ENCODE assay signal across 8 mouse cellular contexts in genomic region chr3:127853431-127854206, GRCm38 (mm10). TPM values are rescaled to one million over a fixed set of nuclear protein-coding genes. Genes with fewer than 3 reads are reported as not detected.
DNase-seq lines count a peak whose midpoint lies in the region; ATAC-seq and TF ChIP-seq lines count a peak whose summit lies in the region.

No protein-coding gene starts in this region.

- no peaks in the 10 kb centered on the region for H3K36me3 ChIP-seq in heart, embryonic 11.5 days (ENCODE audit: control insufficient read depth, insufficient read depth, low read length)
- H3K36me3 ChIP-seq in kidney, embryonic 15.5 days: no peaks in the 10 kb centered on the region
- H3K36me3 ChIP-seq in liver, adult 2 months (ENCODE audit: control insufficient read depth, insufficient read depth, low read length): no peaks in the 10 kb centered on the region
- no peaks in the 10 kb centered on the region for H3K36me3 ChIP-seq in myocyte (ENCODE audit: control insufficient read depth, insufficient read depth)

- peak; percentile 85 for TF ChIP-seq CTCF in brain, embryonic 14.5 days (IDR thresholded peaks at IDR 0.05; ENCODE audit: borderline replicate concordance, extremely low read depth, insufficient read depth, insufficient read length)
- TF ChIP-seq CTCF in liver, adult 2 months (IDR thresholded peaks at IDR 0.05; ENCODE audit: low read depth, low read length): peak; percentile 78

- peak; percentile 85 for DNase-seq in CD4-positive, CD25-positive, alpha-beta regulatory T cell, adult 2 months (ENCODE audit: low read depth, low spot score)
- peak; percentile 95 for DNase-seq in brain, embryonic 14.5 days (ENCODE audit: low read depth)
- peak; percentile 69 for DNase-seq in liver, adult 2 months (ENCODE audit: extremely low read depth, low read depth, low spot score)
- peak; percentile 51 to 67 for DNase-seq in spleen, postnatal 14 days (ENCODE audit: low spot score in 2 of 2)

- H3K4me3 ChIP-seq in heart, embryonic 11.5 days (ENCODE audit: low read depth, low read length): no peak overlapping the region
- H3K4me3 ChIP-seq in kidney, embryonic 15.5 days (replicated peaks): no peak overlapping the region
- H3K4me3 ChIP-seq in liver, adult 2 months (ENCODE audit: insufficient read depth, low read depth, low read length): no peak overlapping the region
- H3K4me3 ChIP-seq in myocyte: no peak overlapping the region

- 23% methylated on average over 15 of the region's 15 CpGs for WGBS in heart, embryonic 11.5 days (ENCODE audit: insufficient replicate concordance)
- WGBS in kidney, embryonic 15.5 days: 31% methylated on average over 15 of the region's 15 CpGs
- WGBS in liver, adult 2 months: 42% methylated on average over 15 of the region's 15 CpGs

- H3K79me2 ChIP-seq in liver, adult 2 months (ENCODE audit: control insufficient read depth, insufficient read depth, low read length): no peaks in the 10 kb centered on the region
- no peaks in the 10 kb centered on the region for H3K79me2 ChIP-seq in myocyte (ENCODE audit: control insufficient read depth, insufficient read depth)

- no peak overlapping the region for H3K27ac ChIP-seq in heart, embryonic 11.5 days (ENCODE audit: low read depth, low read length)
- H3K27ac ChIP-seq in kidney, embryonic 15.5 days: no peak overlapping the region
- no peak overlapping the region for H3K27ac ChIP-seq in liver, adult 2 months (replicated peaks; ENCODE audit: insufficient read depth, low read depth, low read length)

- TF ChIP-seq POLR2A in brain, embryonic 14.5 days (IDR thresholded peaks at IDR 0.05; ENCODE audit: borderline replicate concordance, extremely low read depth, insufficient read depth, insufficient read length, poor library complexity, severe bottlenecking): no peak
- no peak for TF ChIP-seq POLR2A in liver, adult 2 months (IDR thresholded peaks at IDR 0.05; ENCODE audit: extremely low read depth, insufficient read depth, low read length)
- no peak for TF ChIP-seq POLR2A in myocyte (IDR thresholded peaks at IDR 0.05; ENCODE audit: insufficient read length, low read depth)

- peak overlapping the region; percentile 17; the same call in 1 of the 2 replicates for H3K4me2 ChIP-seq in heart, embryonic 11.5 days
- H3K4me2 ChIP-seq in kidney, embryonic 15.5 days: no peak overlapping the region
- H3K4me2 ChIP-seq in myocyte (ENCODE audit: low read depth): peak overlapping the region; percentile 22

- ATAC-seq in erythroblast, adult 5-6 weeks (replicated peaks; ENCODE audit: low FRiP score, poor library complexity, severe bottlenecking): peak; percentile 92
- ATAC-seq in heart, embryonic 11.5 days (replicated peaks; ENCODE audit: insufficient number of reproducible peaks, low FRiP score, low TSS enrichment): no peak
- ATAC-seq in kidney, embryonic 15.5 days (replicated peaks; ENCODE audit: low FRiP score): peak; percentile 73

- H3K27me3 ChIP-seq in heart, embryonic 11.5 days (ENCODE audit: control insufficient read depth, insufficient read depth, low read length): peaks cover 12% of the 10 kb centered on the region
- no peaks in the 10 kb centered on the region for H3K27me3 ChIP-seq in kidney, embryonic 15.5 days
- H3K27me3 ChIP-seq in liver, adult 2 months (ENCODE audit: control insufficient read depth, insufficient read depth, low read length): no peaks in the 10 kb centered on the region
- no peaks in the 10 kb centered on the region for H3K27me3 ChIP-seq in myocyte (ENCODE audit: control insufficient read depth, insufficient read depth, insufficient read length)

- H3K4me1 ChIP-seq in heart, embryonic 11.5 days (ENCODE audit: control insufficient read depth, insufficient read depth, low read length): no peaks in the 10 kb centered on the region; the same call in 1 of the 2 replicates
- no peaks in the 10 kb centered on the region for H3K4me1 ChIP-seq in kidney, embryonic 15.5 days
- no peaks in the 10 kb centered on the region for H3K4me1 ChIP-seq in liver, adult 2 months (ENCODE audit: control insufficient read depth, insufficient read depth, low read length)

- H3ac ChIP-seq in myocyte (ENCODE audit: control insufficient read depth, insufficient read length): no peak overlapping the region

- no peaks in the 10 kb centered on the region for H3K9me3 ChIP-seq in heart, embryonic 11.5 days (replicated peaks; ENCODE audit: control insufficient read depth, low read length)
- H3K9me3 ChIP-seq in kidney, embryonic 15.5 days (replicated peaks): no peaks in the 10 kb centered on the region

- H3K9ac ChIP-seq in heart, embryonic 11.5 days (ENCODE audit: low read depth, low read length): no peak overlapping the region
- H3K9ac ChIP-seq in kidney, embryonic 15.5 days: no peak overlapping the region
- no peak overlapping the region for H3K9ac ChIP-seq in liver, adult 2 months (ENCODE audit: low read depth, low read length)

TF ChIP-seq in myocyte, 11 proteins besides CTCF, POLR2A, EP300 and RAD21:
- TF ChIP-seq CEBPB (IDR thresholded peaks at IDR 0.05; ENCODE audit: insufficient read depth, poor library complexity, severe bottlenecking) (no peak), POLR2AphosphoS2 (IDR thresholded peaks at IDR 0.05; ENCODE audit: insufficient read length, low read depth) (no peak), TCF3 (IDR thresholded peaks at IDR 0.05; ENCODE audit: insufficient read length, low read depth) (no peak), MYOD1 (IDR thresholded peaks at IDR 0.05; ENCODE audit: control insufficient read depth in 1 of 3, insufficient read length in 2 of 3, low read depth in 2 of 3) (no peak)

RNA-seq across cellular contexts. Expression of gene Ap1ar, which starts 16.3 kb away (rescaled TPM):
- polyA plus RNA-seq in brain, embryonic 14.5 days (2012; rRNA removed): 43.9 and 69.3 TPM in 2 replicates
- 11.9 and 22.4 TPM in 2 replicates for total RNA-seq in erythroblast, adult 5-6 weeks (2015; ENCODE audit: low replicate concordance)
- total RNA-seq in erythroblast, adult 5-6 weeks (2017; ENCODE audit: low replicate concordance): 31.9 and 51.7 TPM in 2 replicates
- polyA plus RNA-seq in heart, embryonic 11.5 days (2014; fragmentation: Nextera tagmentation; extraction: Ambion mirVana): 32.0 and 34.5 TPM in 2 replicates
- 56.4 and 56.7 TPM in 2 replicates for polyA plus RNA-seq in kidney, embryonic 15.5 days (2015; fragmentation: Nextera tagmentation; extraction: Ambion mirVana)
- 20.6 and 21.1 TPM in 2 replicates for total RNA-seq in liver, adult 2 months (2014; rRNA removed)
- polyA plus RNA-seq in liver, adult 2 months (2012; rRNA removed): 10.0 and 21.4 TPM in 2 replicates
- 8.3 TPM for polyA plus RNA-seq in myocyte (2012; fragmentation: generic; extraction: Trizol)

RNA-seq across cellular contexts. Expression of gene Fam241a, which starts 42.5 kb away (rescaled TPM):
- polyA plus RNA-seq in brain, embryonic 14.5 days (2012; rRNA removed): 6.1 and 6.3 TPM in 2 replicates
- total RNA-seq in erythroblast, adult 5-6 weeks (2015; ENCODE audit: low replicate concordance): 48.1 and 68.0 TPM in 2 replicates
- total RNA-seq in erythroblast, adult 5-6 weeks (2017; ENCODE audit: low replicate concordance): 59.3 and 69.0 TPM in 2 replicates
- polyA plus RNA-seq in heart, embryonic 11.5 days (2014; fragmentation: Nextera tagmentation; extraction: Ambion mirVana): 9.8 and 11.0 TPM in 2 replicates
- polyA plus RNA-seq in kidney, embryonic 15.5 days (2015; fragmentation: Nextera tagmentation; extraction: Ambion mirVana): 6.4 and 6.6 TPM in 2 replicates
- 3.2 and 3.3 TPM in 2 replicates for total RNA-seq in liver, adult 2 months (2014; rRNA removed)
- 1.1 and 1.2 TPM in 2 replicates for polyA plus RNA-seq in liver, adult 2 months (2012; rRNA removed)
- polyA plus RNA-seq in myocyte (2012; fragmentation: generic; extraction: Trizol): 3.6 TPM
